Mouse (Mus musculus): ENCODE measurements around the gene Nog.

Nog gene

DNA sequence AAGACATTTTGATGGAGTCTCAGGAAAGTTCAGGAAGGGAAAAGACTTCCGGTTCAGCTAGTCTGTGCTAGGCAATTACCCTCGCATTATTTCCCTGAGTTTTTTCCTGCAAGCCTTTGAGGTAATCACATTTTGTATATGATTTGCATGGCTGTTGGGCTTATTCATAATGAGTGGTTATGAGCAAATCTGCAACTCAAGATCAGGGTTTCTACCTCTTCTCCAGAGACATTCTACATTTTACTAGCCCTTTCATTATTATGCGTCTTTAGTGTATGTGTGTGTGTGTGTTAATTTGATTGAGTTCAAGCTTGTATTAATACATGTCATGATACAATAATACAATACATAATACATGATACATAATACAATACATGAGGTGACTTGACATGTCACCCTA lies 34.6 kb downstream of the Nog start:
- no peak for ATAC-seq (ENCODE audit: low TSS enrichment)

DNA sequence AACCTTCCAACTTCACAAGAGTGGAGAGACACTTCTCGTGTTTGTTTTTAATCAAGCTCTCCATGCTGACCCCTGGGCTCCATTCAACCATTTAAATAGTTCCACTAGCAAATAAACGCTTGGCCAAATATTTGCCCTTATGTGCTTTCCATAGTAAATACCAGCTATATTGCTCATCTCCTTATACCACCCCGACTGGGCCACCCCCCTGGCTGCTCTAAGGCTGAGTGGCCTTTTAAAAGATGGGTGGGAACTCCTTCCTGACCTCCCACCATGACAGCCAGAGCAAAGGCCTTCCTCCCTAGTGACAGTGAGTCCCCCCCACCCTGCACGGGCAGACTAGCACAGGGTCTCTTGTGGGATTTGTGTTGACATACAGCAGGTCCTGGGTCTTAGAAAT lies 37.1 kb downstream of the Nog start:
- no peak for ATAC-seq (ENCODE audit: low TSS enrichment)

GRCm38 (mm10) chr11:89259338-89259915 lies 42.7 kb downstream of the Nog start:
- no peak for ATAC-seq (ENCODE audit: low TSS enrichment)

DNA sequence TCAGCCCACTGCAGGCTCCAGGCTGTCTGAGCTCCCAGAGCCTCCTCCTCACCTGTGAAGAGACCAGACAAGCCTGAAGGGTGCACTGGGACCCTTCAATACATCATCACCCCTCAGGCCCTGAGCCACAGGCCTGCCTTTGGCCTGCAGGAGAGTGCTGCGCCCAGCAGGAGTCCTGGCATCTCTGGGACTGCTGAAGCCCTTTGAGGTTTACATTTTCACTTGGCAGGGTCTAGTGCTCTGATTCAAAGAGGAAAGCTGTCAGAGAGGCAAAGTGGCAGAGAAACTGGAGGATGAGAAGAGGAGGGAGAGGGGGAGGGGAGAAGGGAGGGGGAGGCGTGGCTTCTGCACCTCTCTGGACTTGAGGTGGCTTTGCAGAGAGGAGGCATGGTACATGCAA lies 44.2 kb downstream of the Nog start:
- ATAC-seq (ENCODE audit: low TSS enrichment), result no peak

GRCm38 (mm10) chr11:89253973-89254372 lies 48.2 kb downstream of the Nog start:
- ATAC-seq (ENCODE audit: low TSS enrichment), result no peak
